Mouse (Mus musculus) bone marrow, adult 2 months (tissue): ENCODE results near the gene Nudt5. TPM values are rescaled to one million over a fixed set of nuclear protein-coding genes. Genes with fewer than 3 reads are reported as not detected.
"Not testable (repeated sequence)": the region's sequence is repeated elsewhere in the genome, so short reads cannot be mapped to it uniquely, and the experiment has no call there.

Source experiments
- H3K27ac ChIP-seq: fragments of 200-500 bp; 2 replicates; pipeline ENCODE4 v1.5.1; 2012; ENCODE audit warnings: low read depth, mild to moderate bottlenecking, control low read depth, inconsistent platforms, low read length; ENCODE audit not compliant: control insufficient read depth, poor library complexity, insufficient read depth
- H3K4me1 ChIP-seq: fragments of 200-500 bp; 2 replicates; pipeline ENCODE4 v1.6.1; 2011; ENCODE audit warnings: low read length; ENCODE audit not compliant: control insufficient read depth, insufficient read depth
- H3K4me3 ChIP-seq: fragments of 200-500 bp; replicated peaks from 2 replicates; pipeline ENCODE3; 2011; ENCODE audit warnings: mild to moderate bottlenecking, low read depth, low read length, control low read depth; ENCODE audit not compliant: control insufficient read depth
- CTCF ChIP-seq: fragments of 200-500 bp; IDR thresholded peaks from 2 replicates; pipeline ENCODE4 v1.5.1; 2011; ENCODE audit warnings: low read length, control low read depth; ENCODE audit not compliant: control insufficient read depth, insufficient read depth
- POLR2A ChIP-seq: fragments of 200-500 bp; IDR thresholded peaks from 2 replicates; pipeline ENCODE4 v1.6.1; 2011; ENCODE audit warnings: low read depth, mild to moderate bottlenecking, control low read depth, low read length, borderline replicate concordance; ENCODE audit not compliant: control insufficient read depth
- WGBS: fragments of 180-500 bp; shearing (Covaris S2); methylation state at CpG from one replicate; pipeline ENCODE4 v1.1.7; 2018; 5-methylcytosine and 5-hydroxymethylcytosine counted together
- polyA plus RNA-seq: library from polyadenylated mRNA; stranded (reverse); fragments of >200 nt; gene quantifications from 2 replicates; pipeline ENCODE4 v1.2.4, GENCODE M21; 2011; ENCODE audit warnings: low replicate concordance; ENCODE audit not compliant: missing spikeins, insufficient read depth, insufficient read length

The Nudt5 gene
- 24.0 and 36.3 TPM in 2 replicates for polyA plus RNA-seq

DNA sequence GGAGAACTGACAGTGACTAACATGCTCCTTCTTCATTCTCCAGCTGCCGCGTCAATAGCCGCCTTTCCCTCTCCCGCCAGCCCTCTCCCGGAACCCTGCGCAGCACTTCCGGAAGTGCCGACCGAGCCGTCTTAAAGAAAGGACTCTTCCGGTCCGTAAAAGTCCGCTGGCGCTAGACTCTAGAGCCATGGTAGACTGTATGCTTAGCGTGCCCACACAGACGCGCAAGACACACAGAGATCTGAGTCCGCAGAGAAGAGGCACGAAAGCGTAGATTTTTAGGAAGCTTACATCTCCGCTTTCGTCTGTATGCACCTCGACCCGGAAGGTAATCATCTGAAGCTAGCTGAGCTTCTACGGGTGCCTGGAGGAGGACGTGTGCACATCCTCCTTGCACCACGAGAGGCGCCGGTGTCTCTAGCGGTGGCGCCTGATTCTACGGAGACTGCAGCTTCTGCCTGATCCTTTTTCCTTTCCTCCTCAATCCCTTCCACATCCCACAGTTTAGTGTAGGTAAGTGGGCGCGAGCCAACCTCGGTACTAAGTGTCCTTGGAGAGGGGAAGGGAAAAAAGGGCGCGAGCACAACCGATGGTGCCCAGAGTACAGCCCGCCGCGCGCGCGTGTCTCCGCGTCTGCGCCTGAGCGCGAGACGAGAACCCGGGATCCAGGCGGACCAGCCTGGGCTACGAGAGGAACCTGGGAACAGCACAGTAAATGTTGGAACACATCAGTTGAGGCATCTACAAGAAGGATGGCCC, at the start of gene Nudt5, which contains the start of gene Cdc123:
Gene Nudt5 (plus strand): TSS at position 147 of the 759 bp plus-strand sequence.
Gene Cdc123 (minus strand): TSS at position 292 of the 759 bp plus-strand sequence.
- Histone ChIP-seq H3K4me1 (no peaks in the 10 kb centered on the region; the same call in 1 of the 2 replicates), H3K4me3 (peak within 1 kb of the TSS; percentile 82), H3K27ac (peak within 1 kb of the TSS; percentile 72)
- TF ChIP-seq CTCF (peak; percentile 80), POLR2A (peak; percentile 52; the same call in 1 of the 2 replicates)
- under 1% methylated on average over 52 of the region's 53 CpGs for WGBS

- no peak overlapping the region for H3K27ac ChIP-seq
- no peak overlapping the region for H3K4me3 ChIP-seq
- peaks cover 3% of the 10 kb centered on the region for H3K4me1 ChIP-seq
- 92% methylated on average over 11 of the region's 11 CpGs for WGBS
- no peak for TF ChIP-seq POLR2A
- no peak for TF ChIP-seq CTCF
These were observed 46.8 kb upstream of the Nudt5 start for GRCm38 (mm10) chr2:5797816-5798672.

GRCm38 (mm10) chr2:5801182-5801640, 43.6 kb upstream of the Nudt5 start:
- 7% methylated on average over 9 of the region's 9 CpGs for WGBS
- TF ChIP-seq CTCF (no peak), POLR2A (no peak)
- H3K4me1 ChIP-seq: peaks cover 3% of the 10 kb centered on the region
- peak overlapping the region; percentile 71 for H3K27ac ChIP-seq
- H3K4me3 ChIP-seq: peak overlapping the region; percentile 21

DNA sequence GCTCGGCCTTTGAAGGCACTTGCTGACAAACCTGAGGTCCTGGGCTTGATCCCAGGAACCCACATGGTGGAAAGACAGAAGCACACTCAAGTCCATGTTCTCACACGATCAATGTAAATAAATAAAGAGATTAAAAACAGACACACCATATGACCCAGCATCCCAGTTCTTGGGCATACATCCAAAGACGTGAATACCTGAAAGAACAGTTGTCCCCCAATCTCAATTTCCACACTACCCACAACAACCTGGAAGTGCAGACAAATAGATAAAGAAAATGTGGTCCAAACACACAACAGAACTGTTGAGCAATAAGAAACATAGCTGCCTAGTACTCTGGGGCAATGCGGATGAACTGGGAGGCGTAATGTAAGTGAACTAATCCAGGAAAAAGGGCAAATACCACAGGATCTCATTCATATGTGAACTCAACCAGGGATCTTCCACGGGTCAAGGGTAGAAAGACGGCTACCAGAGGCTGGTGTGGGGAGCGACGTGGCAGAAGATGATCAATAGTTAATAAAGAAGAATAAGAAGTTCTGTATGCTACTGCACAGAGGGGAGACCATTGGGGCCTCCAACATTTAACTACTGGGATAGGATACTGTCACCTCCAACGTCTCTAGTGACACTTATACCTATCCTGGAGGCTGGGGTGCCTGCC, 42.8 kb upstream of the Nudt5 start:
- no peak overlapping the region for H3K4me3 ChIP-seq
- WGBS: 67% methylated on average over 10 of the region's 10 CpGs
- H3K27ac ChIP-seq: peak overlapping the region; percentile 71
- TF ChIP-seq POLR2A (no peak), CTCF (no peak)
- peaks cover 3% of the 10 kb centered on the region for H3K4me1 ChIP-seq

GRCm38 (mm10) chr2:5804440-5805045, 40.3 kb upstream of the Nudt5 start:
- H3K27ac ChIP-seq: no peak overlapping the region; the same call in 1 of the 2 replicates
- 9% methylated on average over 6 of the region's 6 CpGs for WGBS
- no peak overlapping the region for H3K4me3 ChIP-seq
- peaks cover 3% of the 10 kb centered on the region for H3K4me1 ChIP-seq
- no peak for TF ChIP-seq POLR2A
- TF ChIP-seq CTCF: no peak

DNA sequence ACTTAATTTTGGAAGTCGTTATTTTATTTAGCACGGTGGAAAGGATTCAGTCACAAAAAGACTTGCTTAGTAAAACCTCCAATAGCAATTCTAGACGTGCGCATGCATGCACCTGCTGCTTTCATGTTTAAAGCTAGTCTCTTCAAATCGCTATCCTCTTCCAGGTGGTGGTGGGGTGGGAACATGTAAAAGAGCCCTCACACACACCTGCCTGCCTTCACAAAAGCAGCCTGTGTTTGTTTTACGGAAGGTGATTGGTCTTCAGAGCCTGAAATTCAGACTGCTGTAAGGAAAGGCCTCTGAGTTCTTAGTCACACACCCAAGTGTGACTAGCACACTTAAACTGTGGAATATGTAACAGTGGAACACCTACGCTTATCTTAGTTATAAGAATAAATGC, 39.6 kb upstream of the Nudt5 start:
- H3K4me3 ChIP-seq: no peak overlapping the region
- H3K27ac ChIP-seq: no peak overlapping the region
- WGBS: 79% methylated on average over 7 of the region's 7 CpGs
- peaks cover 3% of the 10 kb centered on the region for H3K4me1 ChIP-seq
- TF ChIP-seq POLR2A: no peak
- TF ChIP-seq CTCF: no peak

DNA sequence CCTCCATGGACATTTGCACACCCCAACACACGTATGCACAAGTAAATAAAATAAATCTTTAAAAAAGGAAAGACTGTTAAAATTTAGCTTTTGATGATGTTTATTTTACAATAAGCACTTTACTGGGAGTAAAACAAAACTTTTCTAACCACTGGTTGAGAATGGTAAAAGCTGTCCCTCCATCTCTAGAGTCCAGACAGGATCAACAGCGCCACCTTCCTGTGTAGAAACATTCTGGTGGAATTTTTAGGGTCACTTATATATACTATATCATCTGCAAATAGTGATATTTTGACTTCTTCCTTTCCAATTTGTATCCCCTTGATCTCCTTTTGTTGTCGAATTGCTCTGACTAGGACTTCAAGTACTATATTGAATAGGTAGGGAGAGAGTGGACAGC, 38.6 kb upstream of the Nudt5 start:
- not testable (repeated sequence) for H3K4me3 ChIP-seq, H3K27ac ChIP-seq, H3K4me1 ChIP-seq
- 0 out of 2 replicates have a peak, but pooled peaks have one; percentile 17 for TF ChIP-seq CTCF
- WGBS: 74% methylated on average over 3 of the region's 3 CpGs
